Mouse (Mus musculus): ENCODE measurements around the gene Cbarp. TPM values are rescaled to one million over a fixed set of nuclear protein-coding genes. Genes with fewer than 3 reads are reported as not detected.

The Cbarp gene
- total RNA-seq, 2 experiments from 2014 or later, result 3.7 to 5.1 TPM

GRCm38 (mm10) chr10:80092690-80093089 lies 47.9 kb downstream of the Cbarp start:
- DNase-seq, result no peak

- no peak for DNase-seq
Observed at GRCm38 (mm10) chr10:80091527-80091926, 49.1 kb downstream of the Cbarp start.

- DNase-seq, result no peak
Observed at GRCm38 (mm10) chr10:80089146-80089545, 51.5 kb downstream of the Cbarp start.

GRCm38 (mm10) chr10:80087483-80087882 lies 53.2 kb downstream of the Cbarp start:
- DNase-seq, result no peak

- peak; percentile 34 for DNase-seq
Observed at GRCm38 (mm10) chr10:80086847-80087246, 53.8 kb downstream of the Cbarp start.

- DNase-seq, result peak; percentile 65
Observed at GRCm38 (mm10) chr10:80084817-80085487, 55.7 kb downstream of the Cbarp start.

GRCm38 (mm10) chr10:80081075-80081474 lies 59.6 kb downstream of the Cbarp start:
- DNase-seq, result no peak

Other genes with a start within 250 kb of the Cbarp start
- gene Cfd, start 250.0 kb downstream of the Cbarp start, total RNA-seq (2021), result under 1 TPM in 1 of 2 experiments, not detected in 1; 0.38 TPM
- gene Med16, start 231.9 kb downstream of the Cbarp start, total RNA-seq (2021), result 10 to 100 TPM; 67.1 to 68.2 TPM
- not detected for gene Gm26602, start 230.0 kb downstream of the Cbarp start, total RNA-seq (2021)
- gene Kiss1r, start 223.9 kb downstream of the Cbarp start, total RNA-seq (2021), result under 1 TPM; 0.25 to 0.33 TPM
- gene R3hdm4, start 219.6 kb downstream of the Cbarp start, total RNA-seq (2021), result 100 to 1,000 TPM in 1 of 2 experiments, 10 to 100 TPM in 1; 91.0 to 100 TPM
- 1 to 10 TPM; 4.2 to 4.3 TPM for gene Arid3a, start 213.8 kb downstream of the Cbarp start, total RNA-seq (2021)
- gene Wdr18, start 180.7 kb downstream of the Cbarp start, total RNA-seq (2021), result 10 to 100 TPM; 25.5 to 28.5 TPM
- under 1 TPM in 1 of 2 experiments, not detected in 1; 0.21 TPM for gene Grin3b, start 170.1 kb downstream of the Cbarp start, total RNA-seq (2021)
- gene Tmem259, start 156.5 kb downstream of the Cbarp start, total RNA-seq (2021), result 100 to 1,000 TPM; 117 to 120 TPM
- 100 to 1,000 TPM; 109 to 113 TPM for gene Cnn2, start 152.3 kb downstream of the Cbarp start, total RNA-seq (2021)
- 1 to 10 TPM; 6.9 to 8.1 TPM for gene Abca7, start 144.3 kb downstream of the Cbarp start, total RNA-seq (2021)
- 1 to 10 TPM; 4.0 to 4.1 TPM for gene Arhgap45, start 124.2 kb downstream of the Cbarp start, total RNA-seq (2021)
- 10 to 100 TPM; 66.6 to 70.7 TPM for gene Polr2e, start 101.0 kb downstream of the Cbarp start, total RNA-seq (2021)
- 100 to 1,000 TPM; 450 to 489 TPM for gene Gpx4, start 93.7 kb downstream of the Cbarp start, total RNA-seq (2021)
- gene Sbno2, start 35.3 kb downstream of the Cbarp start, total RNA-seq (2021), result 10 to 100 TPM; 19.0 to 19.4 TPM
- 10 to 100 TPM; 98.7 to 99.9 TPM for gene Stk11, start 25.0 kb downstream of the Cbarp start, total RNA-seq (2021)
- 1,000 to 10,000 TPM in 1 of 2 experiments, 100 to 1,000 TPM in 1; 966 to 1,003 TPM for gene Atp5d, start 2.2 kb downstream of the Cbarp start, total RNA-seq (2021)
- gene Midn, start 7.4 kb upstream of the Cbarp start, total RNA-seq (2021), result 100 to 1,000 TPM; 145 to 163 TPM
- 100 to 1,000 TPM; 163 to 193 TPM for gene Cirbp, start 25.1 kb upstream of the Cbarp start, total RNA-seq (2021)
- 1 to 10 TPM; 1.9 to 4.9 TPM for gene 1600002K03Rik, start 32.1 kb upstream of the Cbarp start, total RNA-seq (2021)
- gene Efna2, start 38.6 kb upstream of the Cbarp start, total RNA-seq (2021), result 1 to 10 TPM; 2.8 to 2.9 TPM
- gene Mum1, start 85.6 kb upstream of the Cbarp start, total RNA-seq (2021), result 10 to 100 TPM; 22.8 to 26.7 TPM
- 100 to 1,000 TPM; 480 to 520 TPM for gene Ndufs7, start 108.3 kb upstream of the Cbarp start, total RNA-seq (2021)
- gene Gamt, start 120.2 kb upstream of the Cbarp start, total RNA-seq (2021), result 10 to 100 TPM; 18.5 to 23.4 TPM
- 100 to 1,000 TPM; 131 to 140 TPM for gene Dazap1, start 120.7 kb upstream of the Cbarp start, total RNA-seq (2021)
- 1,000 to 10,000 TPM in 1 of 2 experiments, 100 to 1,000 TPM in 1; 949 to 1,003 TPM for gene Rps15, start 151.6 kb upstream of the Cbarp start, total RNA-seq (2021)
- gene Apc2, start 155.1 kb upstream of the Cbarp start, total RNA-seq (2021), result 1 to 10 TPM; 6.0 to 6.2 TPM
- 10 to 100 TPM; 16.9 TPM for gene 2310011J03Rik, start 179.7 kb upstream of the Cbarp start, total RNA-seq (2021)
- 1 to 10 TPM; 1.3 to 2.0 TPM for gene Pcsk4, start 188.7 kb upstream of the Cbarp start, total RNA-seq (2021)
- gene Reep6, start 189.1 kb upstream of the Cbarp start, total RNA-seq (2021), result 1 to 10 TPM; 1.6 to 1.8 TPM
- 10 to 100 TPM; 32.8 to 34.2 TPM for gene Adamtsl5, start 207.6 kb upstream of the Cbarp start, total RNA-seq (2021)
- gene Plk5, start 215.6 kb upstream of the Cbarp start, total RNA-seq (2021), result not detected
- gene Mex3d, start 246.8 kb upstream of the Cbarp start, total RNA-seq (2021), result 10 to 100 TPM; 20.2 to 22.2 TPM